Mouse (Mus musculus) layer of hippocampus, postnatal 10 days (tissue): Measurements from ENCODE around the gene Hist1h4k. TPM values are rescaled to one million over a fixed set of nuclear protein-coding genes. Genes with fewer than 3 reads are reported as not detected.
"Not testable (repeated sequence)": the region's sequence is repeated elsewhere in the genome, so short reads cannot be mapped to it uniquely, and the experiment has no call there.

Experiments
- DNase-seq, 2 experiments: peaks; one replicate each; pipeline ENCODE4 v3.0.0; 2021; ENCODE audit warnings: low spot score in 2 of 2
- long read RNA-seq: library from polyadenylated mRNA; stranded (forward); transcript quantifications from one replicate; pipeline ENCODE4 v2.0.0, GENCODE M21; 2023
- total RNA-seq, 2 experiments: library from RNA; stranded (reverse); gene quantifications; 2 replicates each; pipeline ENCODE4 v1.2.3; 2021

Gene Hist1h4k
- 100 to 1,000 TPM; 312 to 419 TPM for total RNA-seq
- long read RNA-seq: 0 reads

- DNase-seq: peak; percentile 89 to 93
Measured at GRCm38 (mm10) chr13:21750159-21751017, at the start of gene Hist1h4k. Gene Hist1h4k, minus strand, starts transcription at chr13:21750505.

DNA sequence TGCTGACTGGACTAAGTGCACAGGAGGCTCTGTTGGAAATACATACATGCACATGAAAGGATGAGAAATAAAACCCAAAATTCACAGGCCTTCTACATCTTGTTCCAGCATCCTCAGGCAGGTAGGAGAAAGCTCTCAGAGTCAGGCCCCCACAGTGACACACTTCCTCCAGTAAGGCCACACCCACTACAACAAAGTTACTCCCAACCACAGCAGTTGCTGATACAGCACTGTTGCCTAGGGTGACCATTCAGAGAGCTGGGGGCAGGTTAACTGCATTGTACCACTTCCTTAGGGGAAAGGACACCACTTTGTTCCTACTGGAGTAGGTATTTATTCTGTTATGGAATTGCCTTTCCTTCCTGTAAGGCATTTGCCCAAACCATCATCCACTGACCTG is 46.9 kb upstream of the Hist1h4k start:
- not testable (repeated sequence) for DNase-seq

DNA sequence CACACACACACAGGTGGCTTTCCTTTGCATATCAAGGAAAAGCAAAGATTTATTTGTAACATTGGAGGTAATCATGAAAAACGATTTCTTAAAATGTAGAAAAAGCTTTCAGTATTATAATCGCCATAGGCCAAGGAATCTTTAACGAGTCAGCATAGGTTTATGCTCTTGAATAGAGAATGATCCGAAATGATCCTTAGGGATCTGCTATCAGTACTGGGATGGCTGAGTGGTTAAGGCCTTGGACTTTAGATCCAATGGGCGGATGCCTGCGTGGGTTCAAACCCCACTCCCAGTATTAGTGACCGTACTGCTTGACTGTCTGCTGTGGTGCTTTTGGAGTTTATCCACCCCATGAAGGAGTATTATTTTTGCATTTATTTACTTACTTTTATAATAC is 45.3 kb upstream of the Hist1h4k start:
- peak in 1 of 2 experiments; percentile 2 for DNase-seq

DNA sequence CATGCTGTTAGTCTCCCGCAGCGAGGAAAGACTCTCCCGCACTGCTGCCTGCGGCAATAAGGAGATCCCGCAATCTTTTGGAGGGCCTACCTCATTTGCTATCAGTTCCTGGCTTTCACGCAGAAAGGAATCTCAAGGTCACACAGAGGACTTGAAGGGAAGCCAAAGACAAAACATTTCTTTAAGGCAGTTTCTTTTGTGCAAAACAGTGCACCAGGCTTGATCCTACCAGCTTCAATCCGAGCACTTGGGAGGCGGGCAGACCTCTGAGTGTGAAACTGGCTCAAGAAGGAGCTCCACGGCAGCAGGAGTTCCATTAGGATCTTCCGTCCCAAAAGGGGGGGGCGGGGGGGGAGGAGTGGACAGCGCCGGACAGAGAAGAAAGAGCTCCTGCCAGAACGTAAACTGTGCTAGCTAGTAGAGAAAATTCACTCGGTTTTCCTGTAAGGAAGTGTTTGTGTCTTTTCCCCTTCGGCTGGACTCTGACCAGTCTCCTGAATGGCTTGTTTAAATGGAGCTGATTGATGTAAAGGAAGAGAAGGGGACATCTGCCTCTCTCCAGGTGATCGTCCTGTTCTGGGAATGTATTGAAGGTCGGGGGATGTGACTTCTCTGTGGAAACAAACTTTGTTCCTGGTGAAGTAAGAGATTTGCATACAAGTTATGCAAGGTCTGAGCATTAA is 40.4 kb upstream of the Hist1h4k start:
- DNase-seq: no peak

GRCm38 (mm10) chr13:21789925-21790324 is 39.6 kb upstream of the Hist1h4k start:
- no peak for DNase-seq

- DNase-seq: no peak
Measured at GRCm38 (mm10) chr13:21787760-21788593, 37.7 kb upstream of the Hist1h4k start.

DNA sequence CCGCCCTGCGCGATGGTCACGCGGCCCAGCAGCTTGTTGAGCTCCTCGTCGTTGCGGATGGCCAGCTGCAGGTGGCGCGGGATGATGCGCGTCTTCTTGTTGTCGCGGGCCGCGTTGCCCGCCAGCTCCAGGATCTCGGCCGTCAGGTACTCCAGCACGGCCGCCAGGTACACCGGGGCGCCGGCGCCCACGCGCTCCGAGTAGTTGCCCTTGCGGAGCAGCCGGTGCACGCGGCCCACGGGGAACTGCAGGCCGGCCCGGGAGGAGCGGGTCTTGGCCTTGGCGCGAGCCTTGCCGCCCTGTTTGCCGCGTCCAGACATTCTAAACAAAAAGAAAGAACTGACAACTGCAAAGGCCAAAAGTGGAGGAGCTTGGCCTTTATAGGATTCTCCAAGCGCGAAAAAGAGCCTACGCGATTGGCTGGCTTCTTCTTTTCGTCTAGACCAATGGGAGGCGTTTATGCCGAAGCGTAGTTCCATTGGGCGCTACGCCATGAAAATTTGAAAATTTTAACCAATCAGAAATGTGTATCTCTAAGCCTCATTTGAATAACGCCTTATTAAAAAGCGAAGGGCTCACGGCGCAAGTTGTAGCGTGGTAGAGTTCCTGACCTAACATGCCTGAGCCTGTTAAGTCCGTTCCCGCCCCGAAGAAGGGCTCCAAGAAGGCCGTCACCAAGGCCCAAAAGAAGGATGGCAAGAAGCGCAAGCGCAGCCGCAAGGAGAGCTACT is 36.8 kb upstream of the Hist1h4k start, which contains the start of the genes Hist1h2an and Hist1h2bp:
TSS of gene Hist1h2an (minus strand) at position 320 of the 731 bp plus-strand sequence.
TSS of gene Hist1h2bp (plus strand) at position 563 of the 731 bp plus-strand sequence.
- peak; percentile 82 to 85 for DNase-seq

- DNase-seq: no peak
Measured at GRCm38 (mm10) chr13:21786189-21786898, 36.0 kb upstream of the Hist1h4k start.

GRCm38 (mm10) chr13:21784311-21784710 is 34.0 kb upstream of the Hist1h4k start:
- no peak for DNase-seq

- no peak for DNase-seq
Measured at GRCm38 (mm10) chr13:21783734-21784161, 33.4 kb upstream of the Hist1h4k start.

DNA sequence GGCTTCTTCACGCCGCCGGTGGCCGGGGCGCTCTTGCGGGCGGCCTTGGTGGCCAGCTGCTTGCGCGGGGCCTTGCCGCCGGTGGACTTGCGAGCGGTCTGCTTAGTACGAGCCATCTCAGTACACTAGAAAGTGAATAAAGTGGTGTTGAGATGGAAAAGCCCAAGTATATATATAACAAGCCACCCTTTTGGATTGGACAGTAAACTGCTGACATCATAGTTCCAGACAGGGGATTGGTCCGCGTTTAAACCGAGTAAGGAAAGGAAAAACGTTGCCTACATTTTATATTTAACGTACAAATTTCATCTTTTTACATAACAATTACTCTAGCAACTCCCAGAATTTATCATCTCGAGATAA is 32.9 kb upstream of the Hist1h4k start, which contains the start of gene Hist1h3i:
TSS of gene Hist1h3i (minus strand) at position 116 of the 363 bp plus-strand sequence.
- peak; percentile 37 to 42 for DNase-seq

DNA sequence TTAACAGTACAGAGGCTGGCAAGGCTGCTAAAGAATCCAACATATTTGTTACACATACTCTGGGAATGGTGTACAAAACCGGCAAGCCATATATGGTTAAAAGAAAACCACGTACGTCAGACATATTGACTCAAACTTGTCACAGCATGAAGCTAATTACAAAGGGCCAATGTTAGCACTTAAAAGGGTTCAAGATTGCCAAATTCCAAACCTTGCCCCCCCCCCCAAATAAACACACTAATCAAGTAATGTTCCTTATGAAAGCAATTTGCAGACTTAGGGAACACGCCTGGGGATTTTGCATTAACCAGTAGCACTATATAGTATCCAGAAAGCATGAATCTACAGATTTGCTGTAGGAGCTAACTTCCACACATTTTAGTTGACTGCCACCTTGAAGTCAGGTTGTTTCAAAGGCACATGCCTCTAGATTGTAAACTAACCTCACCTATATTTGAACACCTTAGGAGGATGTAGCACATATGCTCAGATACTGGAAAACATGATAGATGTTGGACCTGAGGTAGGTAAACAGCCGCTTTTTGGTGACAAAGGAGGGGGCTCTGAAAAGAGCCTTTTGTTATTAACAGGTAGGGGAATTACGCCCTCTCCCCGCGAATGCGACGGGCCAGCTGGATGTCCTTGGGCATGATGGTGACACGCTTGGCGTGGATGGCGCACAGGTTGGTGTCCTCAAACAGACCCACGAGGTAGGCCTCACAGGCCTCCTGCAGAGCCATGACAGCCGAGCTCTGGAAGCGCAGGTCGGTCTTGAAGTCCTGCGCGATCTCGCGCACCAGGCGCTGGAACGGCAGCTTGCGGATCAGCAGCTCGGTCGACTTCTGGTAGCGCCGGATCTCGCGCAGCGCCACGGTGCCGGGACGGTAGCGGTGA is 32.3 kb upstream of the Hist1h4k start:
- peak; percentile 18 to 31 for DNase-seq

- no peak for DNase-seq
Measured at GRCm38 (mm10) chr13:21781639-21782038, 31.3 kb upstream of the Hist1h4k start.

DNA sequence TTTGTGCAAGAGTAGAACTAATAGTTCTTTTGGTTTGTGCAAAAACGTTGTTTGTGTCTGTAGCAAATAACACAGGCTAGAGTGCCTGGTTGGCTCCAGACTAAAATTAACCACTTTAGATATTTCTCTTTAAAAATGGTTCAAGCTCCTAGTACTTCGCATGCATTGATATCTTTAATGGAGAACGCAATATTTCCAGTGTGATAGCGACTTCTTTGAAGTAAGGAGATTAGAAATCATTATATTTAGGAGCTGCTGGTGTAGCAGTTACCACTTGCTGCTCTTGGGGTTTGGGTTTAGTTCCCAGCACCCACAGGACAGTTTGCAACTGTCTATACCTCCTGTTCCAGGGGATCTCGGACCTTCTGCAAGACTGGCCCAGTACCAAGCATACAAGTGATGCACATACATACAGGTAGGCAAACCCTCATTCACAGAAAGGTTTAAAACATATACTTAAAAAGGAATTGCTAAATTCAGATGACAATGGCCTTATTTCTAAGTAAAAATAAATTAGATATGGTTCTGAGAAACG is 30.8 kb upstream of the Hist1h4k start:
- no peak for DNase-seq

DNA sequence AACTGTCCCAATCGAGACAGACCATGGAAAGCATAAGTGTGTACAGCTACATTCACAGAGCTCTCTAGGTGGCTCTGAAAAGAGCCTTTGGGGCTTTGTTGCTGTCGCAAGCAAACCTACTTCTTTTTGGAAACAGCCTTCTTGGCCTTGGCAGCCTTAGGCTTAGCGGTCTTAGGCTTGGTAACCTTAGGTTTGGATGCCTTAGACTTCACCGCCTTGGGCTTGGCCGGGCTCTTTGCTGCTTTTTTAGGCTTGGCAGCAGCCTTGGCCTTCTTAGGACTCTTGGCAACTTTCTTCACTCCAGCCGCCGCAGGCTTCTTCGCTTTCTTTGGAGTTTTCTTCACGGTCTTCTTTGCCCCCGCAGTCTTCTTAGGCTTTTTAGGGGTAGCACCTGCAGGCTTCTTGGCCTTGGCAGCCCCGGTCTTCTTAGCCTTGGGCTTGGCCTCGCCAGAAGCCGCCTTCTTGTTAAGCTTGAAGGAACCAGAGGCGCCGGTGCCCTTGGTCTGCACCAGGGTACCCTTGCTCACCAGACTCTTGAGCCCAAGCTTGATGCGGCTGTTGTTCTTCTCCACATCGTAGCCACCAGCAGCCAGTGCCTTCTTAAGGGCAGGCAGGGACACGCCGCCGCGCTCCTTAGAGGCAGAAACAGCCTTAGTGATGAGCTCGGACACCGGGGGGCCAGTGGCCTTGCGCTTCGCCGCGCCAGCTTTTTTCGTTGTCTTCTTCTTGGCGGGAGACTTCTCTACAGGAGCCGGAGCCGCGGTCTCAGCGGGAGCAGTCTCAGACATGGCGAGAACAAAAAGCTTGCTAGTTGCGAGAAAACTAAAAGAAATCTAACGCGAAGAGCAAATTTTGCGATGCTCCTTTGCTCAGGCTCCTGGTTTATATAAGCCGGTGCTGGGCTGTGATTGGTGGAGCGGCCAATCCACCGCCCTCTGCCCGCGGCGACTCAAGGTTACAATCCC is 29.7 kb upstream of the Hist1h4k start, which contains the start of gene Hist1h1b:
TSS of gene Hist1h1b (minus strand) at position 859 of the 965 bp plus-strand sequence.
- peak; percentile 19 to 39 for DNase-seq

GRCm38 (mm10) chr13:21778814-21779766 is 28.8 kb upstream of the Hist1h4k start:
- peak; percentile 49 to 63 for DNase-seq
